Mouse (Mus musculus) adrenal gland, postnatal 36 days (tissue): Measurements from ENCODE around the gene Tbce. TPM values are rescaled to one million over a fixed set of nuclear protein-coding genes. Genes with fewer than 3 reads are reported as not detected.
A peak's percentile ranks its signal among the peaks of the same experiment; 100 is the strongest.

Experiments used
- DNase-seq, 2 experiments: peaks; one replicate each; pipeline ENCODE4 v3.0.0; 2021; ENCODE audit warnings: mixed read lengths in 1 of 2
- total RNA-seq, 2 experiments: library from RNA; stranded (reverse); gene quantifications; 2 replicates each; pipeline ENCODE4 v1.2.3; 2021

Tbce gene
- total RNA-seq, 2 experiments from 2014 or later = 34.1 to 38.3 TPM

DNA sequence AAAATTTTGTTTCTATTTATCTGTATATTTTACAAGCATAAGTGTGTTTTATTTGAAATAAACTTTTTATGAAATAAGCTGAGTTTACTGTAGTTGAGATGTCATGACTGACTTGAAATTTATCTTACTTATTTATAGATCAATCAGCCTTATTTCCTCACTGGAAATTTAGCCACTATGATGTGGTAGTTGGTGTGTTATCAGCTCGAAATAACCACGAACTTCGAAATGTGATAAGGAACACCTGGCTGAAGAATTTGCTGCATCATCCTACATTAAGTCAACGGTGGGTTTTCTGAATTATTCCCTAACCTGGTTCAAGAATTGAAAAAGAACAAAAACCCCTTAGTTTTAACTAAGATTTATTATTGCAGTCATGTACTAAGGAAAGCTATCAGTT is 73.3 kb downstream of the Tbce start:
- DNase-seq = no peak

DNA sequence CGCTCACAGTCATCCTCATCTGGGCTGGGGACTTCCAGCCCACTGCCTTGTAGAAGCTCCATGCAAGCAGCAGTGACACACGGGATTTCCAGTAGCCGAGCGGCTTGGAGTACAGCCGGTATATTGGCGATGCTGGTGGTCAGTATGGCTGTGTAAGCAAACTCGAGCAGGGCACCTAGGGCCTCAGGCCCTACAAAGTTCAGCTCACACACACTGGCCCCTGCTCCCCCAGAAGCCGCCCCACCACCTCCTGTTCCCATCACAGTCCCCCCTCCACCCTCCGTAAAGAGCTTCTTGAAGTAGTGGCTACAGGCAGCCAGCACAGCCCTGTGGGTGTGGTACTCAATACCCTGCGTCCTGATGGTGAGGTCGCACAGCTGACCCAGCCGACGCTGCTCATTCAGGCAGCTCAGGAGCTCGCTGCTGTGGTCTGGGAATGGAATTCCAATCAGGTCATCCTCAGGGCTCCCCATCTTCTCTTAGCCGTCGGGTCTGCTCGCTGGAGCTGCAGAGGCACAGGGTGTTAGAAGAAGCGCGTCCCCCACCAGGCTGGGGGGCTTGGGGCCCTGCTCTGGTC is 74.0 kb downstream of the Tbce start:
- DNase-seq = no peak

DNA sequence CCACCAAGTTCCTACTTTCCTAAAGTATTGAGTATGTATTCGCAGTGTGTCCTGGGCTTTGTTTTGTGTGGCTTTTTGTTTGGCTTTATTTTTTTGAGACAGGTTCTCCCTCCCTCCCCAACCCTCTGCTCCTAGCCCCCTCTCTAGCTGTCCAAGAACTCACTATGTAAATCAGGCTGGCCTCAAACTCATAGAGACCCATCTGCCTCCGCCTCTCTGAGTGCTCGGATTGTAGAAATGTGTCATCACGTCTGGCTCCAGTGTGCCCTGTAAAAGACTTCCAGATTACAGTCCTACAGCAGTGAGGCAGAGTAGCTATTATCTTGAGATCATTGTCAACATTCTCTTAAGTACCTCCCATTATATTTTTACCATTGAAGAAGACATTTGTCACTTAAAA is 78.4 kb downstream of the Tbce start:
- DNase-seq = no peak

DNA sequence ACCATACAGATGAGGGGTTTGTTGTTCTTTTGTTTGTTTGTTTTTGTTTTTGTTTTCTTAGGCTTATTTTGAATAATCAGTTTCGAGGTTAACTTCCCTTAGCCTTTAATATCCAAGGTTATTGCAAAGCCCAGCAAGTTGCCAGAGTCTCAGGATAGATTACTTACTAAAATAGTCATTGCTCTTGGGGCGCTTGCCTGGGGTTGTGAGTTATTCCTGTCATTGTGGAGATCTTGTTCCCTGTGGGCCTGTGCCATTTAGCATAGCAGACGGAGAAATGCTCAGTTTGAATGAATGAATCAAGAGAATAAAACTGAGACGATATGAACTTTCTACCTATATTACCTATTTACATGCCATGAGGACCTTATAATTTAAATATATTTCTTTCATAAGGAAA is 79.2 kb downstream of the Tbce start:
- DNase-seq = no peak

DNA sequence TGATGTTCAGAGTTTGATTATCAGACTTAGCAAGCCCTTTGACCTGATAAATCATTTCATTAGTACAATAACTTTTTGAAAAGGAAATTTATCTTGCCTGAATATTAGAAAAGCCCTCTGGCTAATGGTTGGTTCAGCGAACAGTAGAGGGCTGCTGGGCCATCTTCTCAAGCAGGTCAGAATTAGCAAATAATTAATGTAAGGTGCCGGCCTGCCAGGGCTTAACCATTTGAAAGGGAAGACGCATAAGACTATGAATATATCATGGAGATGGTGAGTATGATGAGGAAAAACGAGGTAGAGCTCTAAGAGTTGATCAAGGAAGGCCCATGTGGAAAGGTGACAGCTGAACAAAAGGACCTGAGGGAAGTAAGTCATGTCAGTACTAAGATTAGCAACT is 82.8 kb downstream of the Tbce start:
- no peak for DNase-seq

DNA sequence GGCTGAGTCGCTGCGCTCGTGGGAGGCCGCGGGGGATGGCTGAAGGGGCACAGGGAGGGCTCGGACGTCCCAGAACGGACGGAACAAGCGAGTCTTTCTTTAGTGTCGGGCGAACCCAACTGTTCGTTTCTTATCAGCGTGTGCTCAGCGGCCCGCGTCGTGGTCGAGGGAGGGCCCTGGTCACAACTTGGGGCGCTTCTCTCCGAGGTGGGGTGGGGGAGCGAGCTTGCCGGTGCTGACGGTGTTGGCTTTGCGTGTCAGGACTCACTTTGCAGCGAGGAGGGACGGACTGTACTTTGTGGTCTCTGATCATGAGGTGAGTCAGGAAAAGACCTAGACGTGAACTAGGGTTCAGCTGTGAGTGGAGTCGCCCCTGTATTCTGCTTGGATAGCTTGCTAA is 84.5 kb downstream of the Tbce start:
- peak; percentile 60 to 72 for DNase-seq

DNA sequence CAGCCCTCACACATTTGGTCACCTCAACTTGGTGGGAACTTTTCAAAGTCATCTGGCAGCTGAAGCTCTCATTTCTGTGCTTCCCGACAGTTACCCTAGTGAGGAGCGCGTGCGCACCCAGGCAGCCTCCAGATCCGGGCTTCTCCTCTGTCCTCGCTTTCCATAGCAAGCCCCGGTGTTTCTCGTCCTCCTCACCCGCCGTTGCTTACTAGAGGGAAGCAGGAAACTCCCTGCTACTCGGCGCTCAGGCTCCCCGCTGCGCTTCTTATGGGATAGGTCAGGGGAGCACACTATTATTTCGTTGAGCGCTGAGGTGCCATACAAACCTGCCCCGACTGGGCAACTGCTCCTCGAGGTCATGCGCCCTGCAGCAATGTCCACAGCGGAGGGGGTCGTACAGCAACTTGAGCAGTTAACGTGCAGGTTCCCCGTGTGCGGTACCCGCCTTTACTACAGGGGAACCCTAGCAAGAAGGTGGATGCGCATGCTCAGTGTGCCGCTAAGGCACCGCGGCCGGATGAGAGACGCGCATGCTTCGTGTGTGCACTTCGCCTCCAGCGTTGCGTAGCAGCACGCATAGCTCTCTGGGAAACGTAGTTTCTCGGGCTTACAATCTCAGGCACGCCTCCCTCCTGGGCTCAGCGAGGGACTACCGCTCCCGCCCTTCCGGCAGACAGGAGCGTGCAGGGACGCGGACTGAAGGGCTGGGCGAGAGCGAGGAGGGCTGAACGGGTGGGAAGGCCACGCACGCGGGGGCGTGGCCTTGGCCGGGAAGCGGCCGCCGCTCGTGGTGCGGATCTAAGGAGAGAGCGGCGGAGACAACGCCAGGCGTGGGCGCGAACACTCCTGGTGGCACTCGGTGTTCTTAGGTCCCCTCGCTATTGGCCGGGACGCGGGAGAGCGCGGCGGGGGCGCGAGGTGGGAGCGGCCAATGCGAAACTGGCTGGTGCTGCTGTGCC is 85.3 kb downstream of the Tbce start, which contains the start of gene B3galnt2:
B3galnt2 (plus strand) TSS at position 596 of the 959 bp plus-strand sequence.
- DNase-seq = peak; percentile 96 to 97

Other genes starting within 250 kb of the Tbce start
- gene B3galnt2, start 85.2 kb downstream of the Tbce start, total RNA-seq = 10 to 100 TPM; 24.9 to 31.0 TPM
- 10 to 100 TPM; 29.6 to 32.4 TPM for gene Arid4b, start 23.6 kb upstream of the Tbce start, total RNA-seq
- 10 to 100 TPM; 36.8 to 39.0 TPM for gene Ggps1, start 23.9 kb upstream of the Tbce start, total RNA-seq